Mouse (Mus musculus): ENCODE data around the gene D030056L22Rik. TPM values are rescaled to one million over a fixed set of nuclear protein-coding genes. Genes with fewer than 3 reads are reported as not detected.
"Not testable (repeated sequence)": the region's sequence is repeated elsewhere in the genome, so short reads cannot be mapped to it uniquely, and the experiment has no call there.

Gene D030056L22Rik
- total and polyA plus RNA-seq, 2 experiments from 2014 or later, result 40.8 to 49.0 TPM

DNA sequence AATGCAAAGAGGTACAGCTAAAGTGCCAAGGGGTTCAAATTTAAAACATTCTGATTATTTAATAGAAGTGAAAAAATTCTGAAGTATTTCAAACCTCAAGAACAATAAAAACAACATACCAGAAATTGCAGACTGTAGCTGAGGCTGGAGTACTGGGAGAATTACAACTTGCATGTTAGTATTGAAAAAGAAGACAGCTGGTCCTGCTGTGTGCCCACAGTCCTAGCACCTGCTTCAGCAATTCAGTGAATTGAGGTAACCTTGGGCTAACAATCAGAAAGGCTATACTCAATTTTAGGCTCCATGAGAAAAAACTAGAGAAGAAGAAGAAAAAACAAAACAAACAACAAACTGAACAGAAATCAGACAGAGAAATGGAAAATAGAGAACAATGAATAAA, 4.9 kb upstream of the D030056L22Rik start:
- H3K9me3 ChIP-seq (ENCODE audit: low read length), result no peaks in the 10 kb centered on the region
- no peak overlapping the region for H3K27ac ChIP-seq
- H3K4me3 ChIP-seq (ENCODE audit: low read length), result no peak overlapping the region
- no peak for TF ChIP-seq CTCF (IDR thresholded peaks at IDR 0.05; ENCODE audit: low read depth)
- H3K36me3 ChIP-seq (ENCODE audit: insufficient read depth, low read length), result no peaks in the 10 kb centered on the region
- no peak for ATAC-seq
- H3K4me2 ChIP-seq (ENCODE audit: low read depth, low read length), result no peak overlapping the region
- no peak overlapping the region for H3K9ac ChIP-seq (replicated peaks; ENCODE audit: low read length)
- H3K27me3 ChIP-seq (ENCODE audit: insufficient read depth, low read length), result no peaks in the 10 kb centered on the region
- H3K4me1 ChIP-seq (ENCODE audit: insufficient read depth, low read length), result no peaks in the 10 kb centered on the region
- no peak for DNase-seq (ENCODE audit: low spot score)

DNA sequence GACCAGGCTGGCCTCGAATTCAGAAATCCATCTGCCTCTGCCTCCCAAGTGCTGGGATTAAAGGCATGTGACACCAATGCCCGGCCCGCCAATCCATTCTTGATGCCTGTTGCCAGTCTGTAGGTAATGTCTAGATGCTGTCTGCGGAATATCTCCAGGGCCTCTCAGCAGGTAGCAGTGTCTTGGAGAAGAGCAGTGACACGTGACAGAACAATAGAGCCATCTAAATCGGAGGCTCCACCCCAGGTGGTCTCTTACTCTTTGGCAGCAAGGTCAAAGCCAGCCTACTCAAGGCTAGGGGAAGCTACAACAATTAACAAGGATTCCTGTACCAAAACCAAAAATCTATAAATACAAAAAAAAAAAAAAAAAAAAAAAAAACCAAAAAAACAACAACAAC, 2.1 kb upstream of the D030056L22Rik start:
- no peak overlapping the region for H3K27ac ChIP-seq
- ATAC-seq, result no peak
- H3K9me3 ChIP-seq (ENCODE audit: low read length), result no peaks in the 10 kb centered on the region
- no peak for DNase-seq (ENCODE audit: low spot score)
- no peak overlapping the region for H3K4me3 ChIP-seq (ENCODE audit: low read length)
- 49% methylated on average over 6 of the region's 6 CpGs for WGBS
- H3K9ac ChIP-seq (replicated peaks; ENCODE audit: low read length), result no peak overlapping the region
- no peaks in the 10 kb centered on the region for H3K36me3 ChIP-seq (ENCODE audit: insufficient read depth, low read length)
- no peak overlapping the region for H3K4me2 ChIP-seq (ENCODE audit: low read depth, low read length)
- peaks cover 7% of the 10 kb centered on the region; the same call in 1 of the 2 replicates for H3K4me1 ChIP-seq (ENCODE audit: insufficient read depth, low read length)
- H3K27me3 ChIP-seq (ENCODE audit: insufficient read depth, low read length), result no peaks in the 10 kb centered on the region
- TF ChIP-seq CTCF (IDR thresholded peaks at IDR 0.05; ENCODE audit: low read depth), result no peak

DNA sequence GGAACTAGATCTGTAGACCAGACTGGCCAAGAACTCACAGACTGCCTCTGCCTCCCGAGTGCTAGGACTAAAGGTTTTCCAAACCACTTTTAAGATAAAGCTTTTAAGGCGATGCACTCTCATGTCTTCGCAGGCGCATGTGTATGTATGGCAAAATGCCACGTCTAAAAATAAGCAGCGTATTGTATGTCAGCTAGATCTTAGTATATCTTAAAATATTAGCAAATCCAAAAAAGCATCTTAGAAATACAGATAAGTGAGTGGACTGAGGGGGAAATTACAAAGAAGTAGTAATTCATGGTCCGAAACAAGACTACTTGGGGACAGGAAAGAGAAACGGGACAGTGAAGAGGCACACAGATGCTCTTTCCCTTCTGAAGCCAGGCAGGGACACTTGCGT, 1.4 kb upstream of the D030056L22Rik start:
- no peak overlapping the region for H3K9ac ChIP-seq (replicated peaks; ENCODE audit: low read length)
- TF ChIP-seq CTCF (IDR thresholded peaks at IDR 0.05; ENCODE audit: low read depth), result no peak
- ATAC-seq (no peak), DNase-seq (ENCODE audit: low spot score) (no peak)
- 90% methylated on average over 9 of the region's 9 CpGs for WGBS
- no peak overlapping the region for H3K27ac ChIP-seq
- H3K27me3 ChIP-seq (ENCODE audit: insufficient read depth, low read length), result no peaks in the 10 kb centered on the region
- no peaks in the 10 kb centered on the region for H3K36me3 ChIP-seq (ENCODE audit: insufficient read depth, low read length)
- no peaks in the 10 kb centered on the region for H3K9me3 ChIP-seq (ENCODE audit: low read length)
- no peak overlapping the region for H3K4me2 ChIP-seq (ENCODE audit: low read depth, low read length)
- peaks cover 7% of the 10 kb centered on the region; the same call in 1 of the 2 replicates for H3K4me1 ChIP-seq (ENCODE audit: insufficient read depth, low read length)
- no peak overlapping the region for H3K4me3 ChIP-seq (ENCODE audit: low read length)

DNA sequence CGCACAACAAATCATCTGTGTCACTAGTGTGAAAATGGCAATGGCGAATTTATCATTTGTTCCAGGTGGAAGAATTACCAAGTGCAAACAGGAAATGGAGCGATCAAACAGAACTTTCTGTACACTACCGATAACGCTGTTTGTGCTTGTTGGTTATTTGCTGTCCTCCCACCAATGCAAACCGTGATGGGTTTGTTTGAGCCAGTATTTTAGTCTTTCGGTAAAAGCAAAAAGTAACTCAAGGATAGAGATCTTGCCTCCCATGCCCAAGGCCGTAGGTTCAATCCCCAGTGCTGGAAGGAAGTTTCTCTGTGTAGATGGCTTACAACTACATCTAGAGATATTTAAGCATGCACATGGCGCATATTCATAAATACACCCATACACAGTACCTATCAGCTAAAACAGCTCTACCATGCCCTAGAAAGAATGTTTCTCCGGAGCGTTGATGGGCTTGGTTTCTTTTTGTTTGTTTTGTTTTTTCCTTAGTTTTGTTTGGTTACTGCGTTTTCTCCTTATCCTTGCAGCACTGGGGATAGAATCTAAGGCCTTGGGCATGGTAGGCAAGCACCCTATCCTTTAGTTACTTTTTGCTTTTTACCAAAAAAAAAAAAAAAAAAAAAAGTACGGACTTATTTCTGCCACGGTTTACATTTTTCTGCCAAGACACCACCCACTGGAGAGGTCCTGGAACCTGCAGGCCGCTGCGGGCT, 684 bp upstream of the D030056L22Rik start:
- Histone ChIP-seq H3K4me3 (ENCODE audit: low read length) (peak overlapping the region; percentile 81), H3K9me3 (ENCODE audit: low read length) (no peaks in the 10 kb centered on the region), H3K27ac (peak overlapping the region; percentile 87), H3K4me2 (ENCODE audit: low read depth, low read length) (peak overlapping the region; percentile 57), H3K9ac (replicated peaks; ENCODE audit: low read length) (peak overlapping the region; percentile 66), H3K4me1 (ENCODE audit: insufficient read depth, low read length) (peaks cover 7% of the 10 kb centered on the region; the same call in 1 of the 2 replicates), H3K36me3 (ENCODE audit: insufficient read depth, low read length) (no peaks in the 10 kb centered on the region), H3K27me3 (ENCODE audit: insufficient read depth, low read length) (no peaks in the 10 kb centered on the region)
- ATAC-seq (no peak), DNase-seq (ENCODE audit: low spot score) (no peak)
- 57% methylated on average over 16 of the region's 16 CpGs for WGBS
- TF ChIP-seq CTCF (IDR thresholded peaks at IDR 0.05; ENCODE audit: low read depth), result no peak

DNA sequence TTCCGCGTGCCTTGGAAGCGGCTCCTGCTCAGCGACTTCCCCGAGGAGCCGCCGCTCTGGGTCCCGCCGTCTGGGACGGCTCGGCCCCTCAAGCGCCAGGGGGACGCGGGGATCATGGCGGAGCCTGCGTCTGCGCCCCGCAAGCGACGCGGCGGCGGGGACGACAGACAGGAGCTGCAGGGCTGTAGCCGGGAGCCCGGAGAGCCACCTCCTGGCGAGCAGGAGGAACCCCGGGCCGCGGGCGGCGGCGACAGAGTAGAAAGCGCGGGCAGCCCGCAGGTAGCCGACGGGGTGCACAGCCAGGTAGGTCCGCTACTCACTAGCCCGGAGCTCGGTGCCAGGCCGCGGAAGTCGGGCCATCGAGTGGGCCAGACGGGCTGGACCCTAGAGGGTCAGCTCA, 364 bp downstream of the D030056L22Rik start:
- DNase-seq (ENCODE audit: low spot score) (peak; percentile 51), ATAC-seq (peak; percentile 72)
- H3K9me3 ChIP-seq (ENCODE audit: low read length); H3K27me3 ChIP-seq (ENCODE audit: insufficient read depth, low read length); H3K36me3 ChIP-seq (ENCODE audit: insufficient read depth, low read length); H3K4me1 ChIP-seq (ENCODE audit: insufficient read depth, low read length): not testable (repeated sequence)
- Histone ChIP-seq H3K4me2 (ENCODE audit: low read depth, low read length) (peak overlapping the region; percentile 80), H3K27ac (peak overlapping the region; percentile 87; the same call in 1 of the 2 replicates), H3K9ac (replicated peaks; ENCODE audit: low read length) (peak overlapping the region; percentile 66), H3K4me3 (ENCODE audit: low read length) (peak overlapping the region; percentile 81)
- peak; percentile 19 for TF ChIP-seq CTCF (IDR thresholded peaks at IDR 0.05; ENCODE audit: low read depth)
- under 1% methylated on average over 37 of the region's 46 CpGs for WGBS

DNA sequence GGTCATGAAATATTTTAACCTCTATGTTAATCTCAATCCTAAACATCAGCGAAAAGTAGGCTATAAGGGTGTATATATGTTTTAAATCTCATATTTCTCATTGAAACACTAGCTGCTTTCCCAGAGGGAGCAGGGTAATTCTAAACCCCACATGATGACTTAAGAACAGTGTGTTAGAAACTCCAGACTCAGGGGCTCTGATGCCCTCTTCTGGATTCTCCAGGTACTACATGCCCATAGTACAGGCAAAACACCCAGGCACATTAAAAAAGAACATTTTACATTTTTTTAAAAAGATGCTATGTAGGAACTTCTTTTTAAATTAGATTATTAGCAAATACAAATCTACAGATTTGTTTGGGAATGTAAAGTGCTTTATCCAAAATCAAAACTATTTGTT, 3.4 kb downstream of the D030056L22Rik start:
- DNase-seq (ENCODE audit: low spot score), result peak; percentile 81
- Histone ChIP-seq H3K9me3 (ENCODE audit: low read length) (no peaks in the 10 kb centered on the region), H3K9ac (replicated peaks; ENCODE audit: low read length) (no peak overlapping the region), H3K36me3 (ENCODE audit: insufficient read depth, low read length) (no peaks in the 10 kb centered on the region), H3K27me3 (ENCODE audit: insufficient read depth, low read length) (no peaks in the 10 kb centered on the region), H3K4me2 (ENCODE audit: low read depth, low read length) (no peak overlapping the region), H3K4me1 (ENCODE audit: insufficient read depth, low read length) (peaks cover 7% of the 10 kb centered on the region; the same call in 1 of the 2 replicates), H3K27ac (no peak overlapping the region), H3K4me3 (ENCODE audit: low read length) (no peak overlapping the region)
- no peak for ATAC-seq
- WGBS, result 46% methylated on average over 1 of the region's 1 CpGs
- peak; percentile 86 for TF ChIP-seq CTCF (IDR thresholded peaks at IDR 0.05; ENCODE audit: low read depth)

DNA sequence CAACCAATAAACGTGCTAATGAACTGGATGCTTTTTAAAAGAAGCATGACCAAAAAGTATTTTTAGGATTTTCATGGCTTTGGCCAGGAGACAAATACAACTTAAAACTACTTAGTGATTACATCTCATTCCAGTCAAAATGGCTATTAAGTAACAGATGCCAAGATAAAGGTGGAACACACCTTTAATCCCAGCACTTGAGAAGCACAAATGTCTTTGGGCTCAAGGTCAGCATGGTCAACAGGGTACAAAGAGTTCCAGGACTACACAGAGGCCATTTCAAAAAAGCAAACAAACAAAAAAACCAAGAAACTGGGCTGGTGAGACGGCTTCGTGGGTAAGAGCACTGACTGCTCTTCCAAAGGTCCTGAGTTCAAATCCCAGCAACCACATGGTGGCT, 7.3 kb downstream of the D030056L22Rik start:
- DNase-seq (ENCODE audit: low spot score) (no peak), ATAC-seq (no peak)
- H3K27ac ChIP-seq, result no peak overlapping the region
- H3K9me3 ChIP-seq (ENCODE audit: low read length), result no peaks in the 10 kb centered on the region
- no peak overlapping the region for H3K4me3 ChIP-seq (ENCODE audit: low read length)
- TF ChIP-seq CTCF (IDR thresholded peaks at IDR 0.05; ENCODE audit: low read depth), result no peak
- 85% methylated on average over 3 of the region's 3 CpGs for WGBS
- no peak overlapping the region for H3K9ac ChIP-seq (replicated peaks; ENCODE audit: low read length)
- H3K4me2 ChIP-seq (ENCODE audit: low read depth, low read length), result no peak overlapping the region
- no peaks in the 10 kb centered on the region for H3K27me3 ChIP-seq (ENCODE audit: insufficient read depth, low read length)
- no peaks in the 10 kb centered on the region for H3K4me1 ChIP-seq (ENCODE audit: insufficient read depth, low read length)
- no peaks in the 10 kb centered on the region for H3K36me3 ChIP-seq (ENCODE audit: insufficient read depth, low read length)
